Mouse (Mus musculus) cortical plate, adult 2 months (tissue): Measurements from ENCODE around the gene Mink1.

ENCODE experiments used
- CTCF ChIP-seq: fragments of 200-500 bp; IDR thresholded peaks from 2 replicates; pipeline ENCODE4 v1.5.1; 2011; ENCODE audit warnings: mild to moderate bottlenecking, control low read depth, low read length; ENCODE audit not compliant: insufficient read depth; ENCODE audit errors: extremely low read depth
- POLR2A ChIP-seq: fragments of 200-500 bp; IDR thresholded peaks from 2 replicates; pipeline ENCODE4 v1.6.1; 2011; ENCODE audit warnings: mild to moderate bottlenecking, low read length, control low read depth; ENCODE audit not compliant: insufficient read depth; ENCODE audit errors: extremely low read depth

GRCm38 (mm10) chr11:70514288-70514687, 48.4 kb upstream of the Mink1 start, which contains the start of gene Vmo1:
- TF ChIP-seq CTCF (no peak), POLR2A (no peak)
